Mouse (Mus musculus): ENCODE data around the gene Nanos2. TPM values are rescaled to one million over a fixed set of nuclear protein-coding genes. Genes with fewer than 3 reads are reported as not detected.

Nanos2 gene
- polyA plus RNA-seq, 1 experiment from 2014 or later, result 0.10 TPM

Other genes starting within 250 kb of the Nanos2 start
- gene Psg19, start 188.9 kb upstream of the Nanos2 start, polyA plus RNA-seq (2014; fragmentation: Nextera tagmentation; extraction: Ambion mirVana), result not detected in 2 replicates
- gene Psg17, start 165.8 kb upstream of the Nanos2 start, polyA plus RNA-seq (2014; fragmentation: Nextera tagmentation; extraction: Ambion mirVana), result 0.10 TPM in 1 of 2 replicates, not detected in the other
- gene Mill2, start 147.4 kb upstream of the Nanos2 start, polyA plus RNA-seq (2014; fragmentation: Nextera tagmentation; extraction: Ambion mirVana), result 0.15 and 0.20 TPM in 2 replicates
- 2.3 and 2.7 TPM in 2 replicates for gene Pglyrp1, start 116.1 kb upstream of the Nanos2 start, polyA plus RNA-seq (2014; fragmentation: Nextera tagmentation; extraction: Ambion mirVana)
- gene Ccdc61, start 77.0 kb upstream of the Nanos2 start, polyA plus RNA-seq (2014; fragmentation: Nextera tagmentation; extraction: Ambion mirVana), result 23.0 and 28.3 TPM in 2 replicates
- gene Nova2, start 61.5 kb upstream of the Nanos2 start, polyA plus RNA-seq (2014; fragmentation: Nextera tagmentation; extraction: Ambion mirVana), result 9.1 and 9.8 TPM in 2 replicates
- 3.7 and 4.0 TPM in 2 replicates for gene Mypop, start 3.8 kb downstream of the Nanos2 start, polyA plus RNA-seq (2014; fragmentation: Nextera tagmentation; extraction: Ambion mirVana)
- 24.1 and 26.5 TPM in 2 replicates for gene Irf2bp1, start 16.6 kb downstream of the Nanos2 start, polyA plus RNA-seq (2014; fragmentation: Nextera tagmentation; extraction: Ambion mirVana)
- gene Foxa3, start 36.1 kb downstream of the Nanos2 start, polyA plus RNA-seq (2014; fragmentation: Nextera tagmentation; extraction: Ambion mirVana), result not detected in 2 replicates
- gene Sympk, start 37.0 kb downstream of the Nanos2 start, polyA plus RNA-seq (2014; fragmentation: Nextera tagmentation; extraction: Ambion mirVana), result 30.9 and 33.3 TPM in 2 replicates
- not detected in 2 replicates for gene Rsph6a, start 67.3 kb downstream of the Nanos2 start, polyA plus RNA-seq (2014; fragmentation: Nextera tagmentation; extraction: Ambion mirVana)
- 15.2 and 16.9 TPM in 2 replicates for gene Dmwd, start 88.8 kb downstream of the Nanos2 start, polyA plus RNA-seq (2014; fragmentation: Nextera tagmentation; extraction: Ambion mirVana)
- 7.0 and 7.3 TPM in 2 replicates for gene Dmpk, start 96.4 kb downstream of the Nanos2 start, polyA plus RNA-seq (2014; fragmentation: Nextera tagmentation; extraction: Ambion mirVana)
- gene Six5, start 107.2 kb downstream of the Nanos2 start, polyA plus RNA-seq (2014; fragmentation: Nextera tagmentation; extraction: Ambion mirVana), result 7.0 and 8.8 TPM in 2 replicates
- gene Gm4969, start 131.0 kb downstream of the Nanos2 start, polyA plus RNA-seq (2014; fragmentation: Nextera tagmentation; extraction: Ambion mirVana), result 0.46 and 0.58 TPM in 2 replicates
- 9.4 and 9.5 TPM in 2 replicates for gene Fbxo46, start 132.5 kb downstream of the Nanos2 start, polyA plus RNA-seq (2014; fragmentation: Nextera tagmentation; extraction: Ambion mirVana)
- gene Qpctl, start 161.9 kb downstream of the Nanos2 start, polyA plus RNA-seq (2014; fragmentation: Nextera tagmentation; extraction: Ambion mirVana), result 10.7 and 11.4 TPM in 2 replicates
- 156 and 160 TPM in 2 replicates for gene Snrpd2, start 162.3 kb downstream of the Nanos2 start, polyA plus RNA-seq (2014; fragmentation: Nextera tagmentation; extraction: Ambion mirVana)
- 0.58 and 0.75 TPM in 2 replicates for gene Gipr, start 178.7 kb downstream of the Nanos2 start, polyA plus RNA-seq (2014; fragmentation: Nextera tagmentation; extraction: Ambion mirVana)
- gene Eml2, start 189.0 kb downstream of the Nanos2 start, polyA plus RNA-seq (2014; fragmentation: Nextera tagmentation; extraction: Ambion mirVana), result 1.5 and 1.9 TPM in 2 replicates
- gene Gpr4, start 225.1 kb downstream of the Nanos2 start, polyA plus RNA-seq (2014; fragmentation: Nextera tagmentation; extraction: Ambion mirVana), result 1.5 and 1.7 TPM in 2 replicates
- 42.4 and 44.0 TPM in 2 replicates for gene Opa3, start 240.9 kb downstream of the Nanos2 start, polyA plus RNA-seq (2014; fragmentation: Nextera tagmentation; extraction: Ambion mirVana)